Mouse (Mus musculus): ENCODE measurements around the gene Glis1. TPM values are rescaled to one million over a fixed set of nuclear protein-coding genes. Genes with fewer than 3 reads are reported as not detected.

Glis1 gene
- polyA plus RNA-seq, 1 experiment from 2014 or later, result 5.9 TPM

GRCm38 (mm10) chr4:107457602-107458001, 23.2 kb downstream of the Glis1 start:
- Histone ChIP-seq H3K9me3 (replicated peaks) (no peaks in the 10 kb centered on the region), H3K4me1 (peaks cover 17% of the 10 kb centered on the region), H3K9ac (no peak overlapping the region), H3K27ac (no peak overlapping the region), H3K27me3 (0 out of 2 replicates have a peak, but pooled peaks cover 4% of the 10 kb centered on the region), H3K4me3 (no peak overlapping the region), H3K4me2 (replicated peaks) (peak overlapping the region; percentile 28; the same call in 1 of the 2 replicates), H3K36me3 (no peaks in the 10 kb centered on the region)
- ATAC-seq (ENCODE audit: low FRiP score), result no peak
- 57% methylated on average over 12 of the region's 12 CpGs for WGBS

- H3K9ac ChIP-seq, result no peak overlapping the region
- H3K9me3 ChIP-seq (replicated peaks), result no peaks in the 10 kb centered on the region
- H3K4me2 ChIP-seq (replicated peaks), result no peak overlapping the region
- peaks cover 10% of the 10 kb centered on the region; the same call in 1 of the 2 replicates for H3K4me1 ChIP-seq
- H3K27me3 ChIP-seq, result no peaks in the 10 kb centered on the region
- no peak overlapping the region for H3K27ac ChIP-seq
- ATAC-seq (ENCODE audit: low FRiP score), result no peak
- H3K4me3 ChIP-seq, result no peak overlapping the region
- WGBS, result 86% methylated on average over 17 of the region's 17 CpGs
- H3K36me3 ChIP-seq, result no peaks in the 10 kb centered on the region
Observed at GRCm38 (mm10) chr4:107458907-107459306, 24.5 kb downstream of the Glis1 start.

GRCm38 (mm10) chr4:107459461-107459860, 25.1 kb downstream of the Glis1 start:
- WGBS, result 76% methylated on average over 2 of the region's 2 CpGs
- no peak for ATAC-seq (ENCODE audit: low FRiP score)

GRCm38 (mm10) chr4:107460468-107460867, 26.1 kb downstream of the Glis1 start:
- 73% methylated on average over 11 of the region's 11 CpGs for WGBS
- ATAC-seq (ENCODE audit: low FRiP score), result no peak
- H3K4me1 ChIP-seq, result peaks cover 10% of the 10 kb centered on the region; the same call in 1 of the 2 replicates

More at GRCm38 (mm10) chr4:107459461-107459860, 25.1 kb downstream of the Glis1 start:
- Histone ChIP-seq H3K4me1 (peaks cover 10% of the 10 kb centered on the region; the same call in 1 of the 2 replicates), H3K4me3 (no peak overlapping the region), H3K9me3 (replicated peaks) (no peaks in the 10 kb centered on the region), H3K4me2 (replicated peaks) (no peak overlapping the region), H3K36me3 (no peaks in the 10 kb centered on the region), H3K9ac (no peak overlapping the region), H3K27me3 (no peaks in the 10 kb centered on the region), H3K27ac (no peak overlapping the region)

GRCm38 (mm10) chr4:107467831-107468230, 33.4 kb downstream of the Glis1 start:
- Histone ChIP-seq H3K4me2 (replicated peaks) (no peak overlapping the region), H3K27me3 (no peaks in the 10 kb centered on the region), H3K4me3 (no peak overlapping the region), H3K9ac (no peak overlapping the region), H3K4me1 (no peaks in the 10 kb centered on the region), H3K27ac (no peak overlapping the region), H3K9me3 (replicated peaks) (no peaks in the 10 kb centered on the region), H3K36me3 (no peaks in the 10 kb centered on the region)
- WGBS, result 80% methylated on average over 7 of the region's 7 CpGs
- no peak for ATAC-seq (ENCODE audit: low FRiP score)

More at GRCm38 (mm10) chr4:107460468-107460867, 26.1 kb downstream of the Glis1 start:
- no peaks in the 10 kb centered on the region for H3K9me3 ChIP-seq (replicated peaks)
- H3K9ac ChIP-seq, result no peak overlapping the region
- H3K27me3 ChIP-seq, result no peaks in the 10 kb centered on the region
- H3K4me2 ChIP-seq (replicated peaks), result no peak overlapping the region
- no peak overlapping the region for H3K4me3 ChIP-seq
- H3K27ac ChIP-seq, result no peak overlapping the region
- no peaks in the 10 kb centered on the region for H3K36me3 ChIP-seq

- Histone ChIP-seq H3K27ac (no peak overlapping the region), H3K9ac (no peak overlapping the region), H3K4me3 (no peak overlapping the region), H3K4me2 (replicated peaks) (no peak overlapping the region), H3K4me1 (no peaks in the 10 kb centered on the region), H3K36me3 (no peaks in the 10 kb centered on the region), H3K9me3 (replicated peaks) (no peaks in the 10 kb centered on the region), H3K27me3 (no peaks in the 10 kb centered on the region)
- 54% methylated on average over 13 of the region's 13 CpGs for WGBS
- no peak for ATAC-seq (ENCODE audit: low FRiP score)
Observed at GRCm38 (mm10) chr4:107468264-107468663, 33.9 kb downstream of the Glis1 start.

GRCm38 (mm10) chr4:107468768-107469167, 34.4 kb downstream of the Glis1 start:
- WGBS, result 79% methylated on average over 11 of the region's 11 CpGs
- H3K9ac ChIP-seq, result no peak overlapping the region
- no peaks in the 10 kb centered on the region for H3K36me3 ChIP-seq
- no peak overlapping the region for H3K4me3 ChIP-seq
- H3K4me2 ChIP-seq (replicated peaks), result no peak overlapping the region
- H3K9me3 ChIP-seq (replicated peaks), result no peaks in the 10 kb centered on the region
- no peak overlapping the region for H3K27ac ChIP-seq
- H3K4me1 ChIP-seq, result no peaks in the 10 kb centered on the region
- ATAC-seq (ENCODE audit: low FRiP score), result no peak
- no peaks in the 10 kb centered on the region for H3K27me3 ChIP-seq

GRCm38 (mm10) chr4:107476266-107476665, 41.9 kb downstream of the Glis1 start:
- Histone ChIP-seq H3K4me1 (no peaks in the 10 kb centered on the region), H3K27me3 (no peaks in the 10 kb centered on the region), H3K9ac (no peak overlapping the region), H3K27ac (no peak overlapping the region), H3K4me3 (no peak overlapping the region), H3K36me3 (no peaks in the 10 kb centered on the region), H3K9me3 (replicated peaks) (no peaks in the 10 kb centered on the region), H3K4me2 (replicated peaks) (no peak overlapping the region)
- WGBS, result 64% methylated on average over 10 of the region's 11 CpGs
- ATAC-seq (ENCODE audit: low FRiP score), result no peak

- Histone ChIP-seq H3K36me3 (no peaks in the 10 kb centered on the region), H3K4me1 (no peaks in the 10 kb centered on the region), H3K4me3 (no peak overlapping the region), H3K9me3 (replicated peaks) (no peaks in the 10 kb centered on the region), H3K27ac (no peak overlapping the region), H3K4me2 (replicated peaks) (no peak overlapping the region), H3K27me3 (no peaks in the 10 kb centered on the region), H3K9ac (no peak overlapping the region)
- 73% methylated on average over 5 of the region's 5 CpGs for WGBS
- no peak for ATAC-seq (ENCODE audit: low FRiP score)
Observed at GRCm38 (mm10) chr4:107479015-107479414, 44.6 kb downstream of the Glis1 start.

- WGBS, result 81% methylated on average over 2 of the region's 2 CpGs
- Histone ChIP-seq H3K4me1 (no peaks in the 10 kb centered on the region), H3K27me3 (no peaks in the 10 kb centered on the region)
Observed at GRCm38 (mm10) chr4:107482541-107482940, 48.1 kb downstream of the Glis1 start.

GRCm38 (mm10) chr4:107483556-107484220, 49.3 kb downstream of the Glis1 start:
- no peak for ATAC-seq (ENCODE audit: low FRiP score)
- Histone ChIP-seq H3K9ac (no peak overlapping the region), H3K4me2 (replicated peaks) (no peak overlapping the region), H3K4me3 (no peak overlapping the region), H3K4me1 (no peaks in the 10 kb centered on the region), H3K36me3 (no peaks in the 10 kb centered on the region), H3K9me3 (replicated peaks) (no peaks in the 10 kb centered on the region), H3K27me3 (no peaks in the 10 kb centered on the region), H3K27ac (no peak overlapping the region)
- 90% methylated on average over 20 of the region's 20 CpGs for WGBS

More at GRCm38 (mm10) chr4:107482541-107482940, 48.1 kb downstream of the Glis1 start:
- no peak for ATAC-seq (ENCODE audit: low FRiP score)
- Histone ChIP-seq H3K27ac (no peak overlapping the region), H3K9ac (no peak overlapping the region), H3K4me2 (replicated peaks) (no peak overlapping the region), H3K36me3 (no peaks in the 10 kb centered on the region), H3K9me3 (replicated peaks) (no peaks in the 10 kb centered on the region), H3K4me3 (no peak overlapping the region)

- Histone ChIP-seq H3K27me3 (no peaks in the 10 kb centered on the region), H3K9me3 (replicated peaks) (no peaks in the 10 kb centered on the region), H3K9ac (no peak overlapping the region), H3K27ac (no peak overlapping the region), H3K36me3 (no peaks in the 10 kb centered on the region), H3K4me2 (replicated peaks) (no peak overlapping the region), H3K4me1 (no peaks in the 10 kb centered on the region), H3K4me3 (no peak overlapping the region)
- no peak for ATAC-seq (ENCODE audit: low FRiP score)
- WGBS, result 90% methylated on average over 4 of the region's 4 CpGs
Observed at GRCm38 (mm10) chr4:107484221-107484575, 49.8 kb downstream of the Glis1 start.

GRCm38 (mm10) chr4:107485903-107486302, 51.5 kb downstream of the Glis1 start:
- Histone ChIP-seq H3K9me3 (replicated peaks) (no peaks in the 10 kb centered on the region), H3K4me2 (replicated peaks) (no peak overlapping the region), H3K9ac (no peak overlapping the region), H3K4me1 (no peaks in the 10 kb centered on the region), H3K27me3 (no peaks in the 10 kb centered on the region), H3K4me3 (no peak overlapping the region), H3K27ac (no peak overlapping the region), H3K36me3 (no peaks in the 10 kb centered on the region)
- no peak for ATAC-seq (ENCODE audit: low FRiP score)
- WGBS, result 69% methylated on average over 5 of the region's 5 CpGs

All from hindbrain, embryonic 12.5 days (tissue).